Mouse (Mus musculus) erythroblast, embryonic 14.5 days (primary cell): ENCODE results near the gene Slc35f6.

ENCODE experiments used
- GATA1 ChIP-seq: IDR thresholded peaks from 2 replicates; pipeline ENCODE4 v1.6.1; 2012; ENCODE audit warnings: low read length, inconsistent platforms, mixed read lengths
- TAL1 ChIP-seq: IDR thresholded peaks from 3 replicates; pipeline ENCODE4 v1.6.1; 2012; ENCODE audit warnings: low read length, inconsistent platforms, mixed read lengths

- TF ChIP-seq GATA1 (no peak), TAL1 (no peak)
These were observed 4.1 kb upstream of the Slc35f6 start for GRCm38 (mm10) chr5:30643477-30644179.
